Mouse (Mus musculus): Measurements from ENCODE around the gene Gm10668.
"Not testable (repeated sequence)": the region's sequence is repeated elsewhere in the genome, so short reads cannot be mapped to it uniquely, and the experiment has no call there.

Gene Gm10668

DNA sequence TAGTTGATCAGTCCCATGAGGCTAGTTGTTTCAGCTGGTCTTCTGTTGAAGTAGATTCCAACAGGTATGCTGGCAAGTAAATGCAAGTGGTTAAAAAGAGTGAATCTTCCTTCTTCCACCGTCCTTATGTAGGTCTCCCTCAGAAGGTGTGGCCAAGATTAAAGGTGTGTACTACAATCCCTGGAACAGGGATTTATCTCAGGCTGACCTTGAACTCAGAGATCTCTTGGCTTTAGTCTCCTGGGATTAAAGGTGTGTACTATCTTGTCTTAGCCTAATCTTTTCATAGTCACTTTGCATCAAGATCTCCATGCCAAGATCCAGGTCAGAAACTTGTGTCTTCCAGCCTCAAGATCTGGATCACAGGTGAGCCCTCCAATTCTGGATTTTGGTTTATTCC is at the start of gene Gm10668:
Gene Gm10668, minus strand, starts transcription at position 101 of the 400 bp plus-strand sequence.
- not testable (repeated sequence) for TF ChIP-seq GATA4 (IDR thresholded peaks at IDR 0.05; ENCODE audit: insufficient replicate concordance, low read length)

- not testable (repeated sequence) for TF ChIP-seq GATA4 (IDR thresholded peaks at IDR 0.05; ENCODE audit: insufficient replicate concordance, low read length)
Observed at GRCm38 (mm10) chr7:20770885-20771284, 40.5 kb upstream of the Gm10668 start, which contains the start of gene Vmn1r112. TSS of gene Vmn1r112 (plus strand) at chr7:20771185.

- TF ChIP-seq GATA4 (IDR thresholded peaks at IDR 0.05; ENCODE audit: insufficient replicate concordance, low read length), result not testable (repeated sequence)
Observed at GRCm38 (mm10) chr7:20703116-20703515, 27.3 kb downstream of the Gm10668 start, which contains the start of gene Vmn1r111. TSS of gene Vmn1r111 (minus strand) at chr7:20703216.
